Mouse (Mus musculus) right cerebral cortex, postnatal 14 days (tissue): ENCODE measurements around the gene Olfr814.
"Not testable (repeated sequence)": the region's sequence is repeated elsewhere in the genome, so short reads cannot be mapped to it uniquely, and the experiment has no call there.

ENCODE experiments used
- DNase-seq: peaks from one replicate; pipeline ENCODE4 v3.0.0; 2022

The Olfr814 gene

DNA sequence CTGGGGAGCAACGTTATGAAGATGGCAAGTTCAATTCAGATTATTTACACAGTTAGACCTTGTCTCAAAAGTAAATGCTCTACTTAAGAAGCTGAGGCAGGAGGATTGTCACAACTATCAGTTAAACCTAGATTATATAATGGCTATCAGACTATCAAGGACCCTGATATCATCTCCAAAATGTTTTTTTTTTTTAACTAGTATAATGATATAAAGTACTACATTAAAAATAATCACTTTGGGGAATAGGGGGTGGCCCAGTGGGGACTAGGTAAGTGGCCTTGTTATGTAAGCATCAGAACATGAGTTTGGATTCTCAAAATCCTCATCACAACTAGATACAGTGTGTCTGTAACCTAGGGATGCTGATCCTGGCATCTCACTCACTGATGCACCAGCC, at the start of gene Olfr814:
Olfr814 (minus strand) TSS at position 101 of the 400 bp plus-strand sequence.
- DNase-seq, result not testable (repeated sequence)

DNA sequence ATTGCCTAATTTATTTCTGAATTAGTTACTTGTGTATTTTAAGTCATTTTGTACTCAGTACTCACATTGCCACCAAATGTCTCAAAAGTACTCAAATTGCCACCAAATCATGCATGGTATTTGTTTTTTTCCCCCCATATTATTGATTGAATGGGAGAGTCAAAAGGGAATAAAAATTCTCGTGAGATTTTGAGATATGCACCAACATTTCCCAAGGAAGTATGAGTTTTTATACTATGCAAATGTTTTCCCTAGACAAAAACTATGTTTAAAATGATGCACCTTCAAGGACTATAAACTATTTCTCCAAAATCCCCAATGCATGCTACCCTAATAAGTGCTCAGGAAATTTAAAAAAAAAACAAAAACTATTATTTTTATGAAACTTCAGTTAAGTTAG, 35.8 kb upstream of the Olfr814 start, which contains the start of gene Olfr816:
Olfr816 (minus strand) TSS at position 101 of the 400 bp plus-strand sequence.
- DNase-seq, result no peak

DNA sequence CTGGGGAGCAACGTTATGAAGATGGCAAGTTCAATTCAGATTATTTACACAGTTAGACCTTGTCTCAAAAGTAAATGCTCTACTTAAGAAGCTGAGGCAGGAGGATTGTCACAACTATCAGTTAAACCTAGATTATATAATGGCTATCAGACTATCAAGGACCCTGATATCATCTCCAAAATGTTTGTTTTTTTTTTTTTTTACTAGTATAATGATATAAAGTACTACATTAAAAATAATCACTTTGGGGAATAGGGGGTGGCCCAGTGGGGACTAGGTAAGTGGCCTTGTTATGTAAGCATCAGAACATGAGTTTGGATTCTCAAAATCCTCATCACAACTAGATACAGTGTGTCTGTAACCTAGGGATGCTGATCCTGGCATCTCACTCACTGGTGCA, 26.1 kb upstream of the Olfr814 start, which contains the start of gene Olfr815:
Olfr815 (minus strand) TSS at position 101 of the 400 bp plus-strand sequence.
- DNase-seq, result not testable (repeated sequence)

DNA sequence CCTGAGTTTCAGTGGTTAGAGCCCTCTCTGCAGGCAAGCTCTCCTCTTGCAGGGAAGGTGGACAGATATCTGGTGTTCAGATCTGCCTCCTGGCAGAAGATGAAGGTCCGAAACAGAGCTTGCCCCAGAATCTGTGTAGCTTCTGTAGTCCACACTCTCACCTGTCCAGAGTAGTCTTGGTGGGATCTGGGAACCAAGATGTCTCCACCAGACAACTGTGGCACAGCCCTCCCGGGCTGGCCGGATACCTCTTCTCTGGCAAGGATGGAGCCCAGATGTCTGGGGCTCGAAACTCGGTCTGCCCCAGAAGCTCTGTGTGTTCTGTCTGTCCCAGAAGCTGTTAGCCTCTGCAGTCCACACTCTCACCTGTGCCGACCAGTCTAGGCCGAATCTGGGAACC, 6.3 kb upstream of the Olfr814 start:
- no peak for DNase-seq

DNA sequence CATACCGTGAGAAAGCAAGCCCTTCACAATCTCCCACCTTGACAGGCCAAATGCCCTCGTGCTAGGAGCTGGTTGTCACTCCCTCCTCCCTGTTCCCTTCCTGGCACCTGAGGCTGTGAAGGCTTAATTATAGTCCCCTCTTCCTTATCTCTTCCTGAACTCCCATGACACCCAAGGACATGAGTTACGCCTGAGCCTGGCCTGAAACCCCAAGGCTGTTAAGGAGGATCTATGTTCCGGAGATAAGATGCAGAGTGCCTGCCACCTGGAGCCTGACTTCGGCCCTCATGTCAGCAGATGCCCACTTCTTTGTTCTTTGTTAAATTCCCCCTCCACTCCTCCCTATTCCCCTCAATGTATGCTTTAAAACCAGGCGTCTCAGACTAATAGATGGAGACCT, 5.8 kb upstream of the Olfr814 start:
- not testable (repeated sequence) for DNase-seq

GRCm38 (mm10) chr10:129855067-129855466, 24.6 kb downstream of the Olfr814 start, which contains the start of gene Olfr813:
Gene Olfr813, plus strand, starts transcription at chr10:129855367.
- no peak for DNase-seq

- DNase-seq, result no peak
These were observed 32.3 kb downstream of the Olfr814 start for GRCm38 (mm10) chr10:129847343-129847742.

DNA sequence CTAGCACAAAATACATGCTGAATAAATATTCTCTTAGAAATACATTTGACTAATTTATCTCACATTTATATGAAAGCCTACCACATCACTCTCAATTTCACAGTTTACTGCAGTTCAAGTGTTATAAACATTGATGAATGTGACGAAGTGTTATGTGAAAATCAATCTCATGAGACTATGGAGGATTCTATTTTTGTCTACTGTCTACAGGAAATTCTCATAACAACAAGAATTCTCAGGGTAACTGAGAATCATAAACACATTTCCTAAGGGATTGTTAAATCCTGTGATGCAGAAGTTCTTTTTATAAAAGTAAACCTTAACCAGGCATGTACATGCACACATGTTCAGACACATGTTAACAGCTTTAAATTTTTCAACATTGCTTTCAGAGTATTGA, 33.7 kb downstream of the Olfr814 start, which contains the start of gene Olfr812:
Olfr812 (minus strand) TSS at position 101 of the 400 bp plus-strand sequence.
- no peak for DNase-seq
